In genomic region chr17:17909636-17910421, GRCm38 (mm10) we compare ENCODE assay signal across 8 mouse cellular contexts. TPM values are rescaled to one million over a fixed set of nuclear protein-coding genes. Genes with fewer than 3 reads are reported as not detected.
DNase-seq lines count a peak whose midpoint lies in the region; ATAC-seq lines count a peak whose summit lies in the region.

No protein-coding gene starts in this region.

- no peaks in the 10 kb centered on the region for H3K27me3 ChIP-seq in forebrain, embryonic 15.5 days
- peaks cover 27% of the 10 kb centered on the region for H3K27me3 ChIP-seq in liver, embryonic 13.5 days
- H3K27me3 ChIP-seq in stomach, embryonic 14.5 days (ENCODE audit: control insufficient read depth, insufficient read depth, low read length) = no peaks in the 10 kb centered on the region

- intact Hi-C loops in heart, postnatal 10 days (cut with DNase I) = no loop called here

- H3K4me1 ChIP-seq in forebrain, embryonic 15.5 days = 0 out of 2 replicates have a peak, but pooled peaks cover 9% of the 10 kb centered on the region
- H3K4me1 ChIP-seq in liver, embryonic 13.5 days (replicated peaks) = no peaks in the 10 kb centered on the region
- no peaks in the 10 kb centered on the region for H3K4me1 ChIP-seq in stomach, embryonic 14.5 days (ENCODE audit: control insufficient read depth, insufficient read depth, low read length)

- peak overlapping the region; percentile 63 for H3K9ac ChIP-seq in forebrain, embryonic 15.5 days (replicated peaks)
- H3K9ac ChIP-seq in liver, embryonic 13.5 days = 0 out of 2 replicates have a peak overlapping the region, but pooled peaks have one; percentile 2
- H3K9ac ChIP-seq in stomach, embryonic 14.5 days (replicated peaks; ENCODE audit: low read depth, low read length) = peak overlapping the region; percentile 36; the same call in 1 of the 2 replicates

- peak overlapping the region; percentile 57 for H3K4me3 ChIP-seq in forebrain, embryonic 15.5 days
- H3K4me3 ChIP-seq in liver, embryonic 13.5 days (replicated peaks) = peak overlapping the region; percentile 37
- peak overlapping the region; percentile 40 for H3K4me3 ChIP-seq in stomach, embryonic 14.5 days (ENCODE audit: low read depth, low read length)

- peak; percentile 84 for DNase-seq in CD4-positive, CD25-positive, alpha-beta regulatory T cell, adult 2 months (ENCODE audit: low read depth, low spot score)
- peak; percentile 78 to 86 for DNase-seq in cerebellum, adult 18-20 months
- DNase-seq in heart, postnatal 10 days = peak; percentile 79 to 82
- DNase-seq in kidney, postnatal 36 days = peak; percentile 81 to 82
- peak; percentile 4 for DNase-seq in liver, embryonic 13.5 days
- DNase-seq in naive thymus-derived CD4-positive, alpha-beta T cell, adult 2 months (ENCODE audit: low read depth) = peak; percentile 80

- no peaks in the 10 kb centered on the region for H3K36me3 ChIP-seq in forebrain, embryonic 15.5 days
- H3K36me3 ChIP-seq in liver, embryonic 13.5 days = no peaks in the 10 kb centered on the region
- no peaks in the 10 kb centered on the region for H3K36me3 ChIP-seq in stomach, embryonic 14.5 days (ENCODE audit: control insufficient read depth, insufficient read depth, low read length)

- peak overlapping the region; percentile 74 for H3K4me2 ChIP-seq in forebrain, embryonic 15.5 days (replicated peaks)
- H3K4me2 ChIP-seq in liver, embryonic 13.5 days = peak overlapping the region; percentile 52
- peak overlapping the region; percentile 74 for H3K4me2 ChIP-seq in stomach, embryonic 14.5 days (replicated peaks; ENCODE audit: low read depth, low read length)

- peak; percentile 99 for ATAC-seq in forebrain, embryonic 15.5 days (replicated peaks)
- ATAC-seq in liver, embryonic 13.5 days (ENCODE audit: low read depth) = peak; percentile 87
- ATAC-seq in stomach, embryonic 14.5 days (ENCODE audit: insufficient number of reproducible peaks, insufficient read depth, low FRiP score, low read depth) = peak; percentile 99

- peak overlapping the region; percentile 53; the same call in 1 of the 2 replicates for H3K27ac ChIP-seq in forebrain, embryonic 15.5 days (replicated peaks)
- no peak overlapping the region for H3K27ac ChIP-seq in liver, embryonic 13.5 days
- H3K27ac ChIP-seq in stomach, embryonic 14.5 days (ENCODE audit: low read length) = no peak overlapping the region; the same call in 1 of the 2 replicates

- no peaks in the 10 kb centered on the region for H3K9me3 ChIP-seq in forebrain, embryonic 15.5 days
- no peaks in the 10 kb centered on the region for H3K9me3 ChIP-seq in liver, embryonic 13.5 days (replicated peaks)
- H3K9me3 ChIP-seq in stomach, embryonic 14.5 days (ENCODE audit: control insufficient read depth, low read depth, low read length) = no peaks in the 10 kb centered on the region

- WGBS in forebrain, embryonic 15.5 days = 17% methylated on average over 51 of the region's 51 CpGs
- WGBS in liver, embryonic 13.5 days (ENCODE audit: insufficient replicate concordance) = 15% methylated on average over 51 of the region's 51 CpGs
- WGBS in stomach, embryonic 14.5 days = 16% methylated on average over 51 of the region's 51 CpGs

RNA-seq across cellular contexts. Expression of gene Fpr3, which starts 22.2 kb away (rescaled TPM):
- polyA plus RNA-seq in forebrain, embryonic 15.5 days (2015; fragmentation: Nextera tagmentation; extraction: Ambion mirVana) = not detected in 2 replicates
- not detected for total RNA-seq in heart, postnatal 10 days (2021)
- not detected in 2 replicates for polyA plus RNA-seq in liver, embryonic 13.5 days (2015; fragmentation: Nextera tagmentation; extraction: Ambion mirVana)
- polyA plus RNA-seq in stomach, embryonic 14.5 days (2014; fragmentation: Nextera tagmentation; extraction: Ambion mirVana) = not detected in 2 replicates

RNA-seq across cellular contexts. Expression of gene Fpr2, which starts 22.2 kb away (rescaled TPM):
- not detected in 2 replicates for polyA plus RNA-seq in forebrain, embryonic 15.5 days (2015; fragmentation: Nextera tagmentation; extraction: Ambion mirVana)
- total RNA-seq in heart, postnatal 10 days (2021) = under 1 TPM in 1 of 2 experiments, not detected in 1; 0.40 TPM
- 0.36 and 0.95 TPM in 2 replicates for polyA plus RNA-seq in liver, embryonic 13.5 days (2015; fragmentation: Nextera tagmentation; extraction: Ambion mirVana)
- 0.55 TPM in 1 of 2 replicates, not detected in the other for polyA plus RNA-seq in stomach, embryonic 14.5 days (2014; fragmentation: Nextera tagmentation; extraction: Ambion mirVana)

RNA-seq across cellular contexts. Expression of gene Fpr1, which starts 26.1 kb away (rescaled TPM):
- not detected in 2 replicates for polyA plus RNA-seq in forebrain, embryonic 15.5 days (2015; fragmentation: Nextera tagmentation; extraction: Ambion mirVana)
- total RNA-seq in heart, postnatal 10 days (2021) = under 1 TPM in 1 of 2 experiments, not detected in 1; 0.20 TPM
- 1.9 and 2.3 TPM in 2 replicates for polyA plus RNA-seq in liver, embryonic 13.5 days (2015; fragmentation: Nextera tagmentation; extraction: Ambion mirVana)
- 0.30 and 0.32 TPM in 2 replicates for polyA plus RNA-seq in stomach, embryonic 14.5 days (2014; fragmentation: Nextera tagmentation; extraction: Ambion mirVana)

RNA-seq across cellular contexts. Expression of gene Has1, which starts 54.8 kb away (rescaled TPM):
- 0.64 and 0.71 TPM in 2 replicates for polyA plus RNA-seq in forebrain, embryonic 15.5 days (2015; fragmentation: Nextera tagmentation; extraction: Ambion mirVana)
- total RNA-seq in heart, postnatal 10 days (2021) = under 1 TPM; 0.40 to 0.77 TPM
- polyA plus RNA-seq in liver, embryonic 13.5 days (2015; fragmentation: Nextera tagmentation; extraction: Ambion mirVana) = 0.05 TPM in 2 replicates
- 3.1 and 4.0 TPM in 2 replicates for polyA plus RNA-seq in stomach, embryonic 14.5 days (2014; fragmentation: Nextera tagmentation; extraction: Ambion mirVana)

Comparison
In these comparisons a context has a peak if more than half of its experiments do, and no peak if none do; other contexts are left out.
1. DNase-seq: peak in every context shown above with its lines; median percentile 84 in CD4-positive, CD25-positive, alpha-beta regulatory T cell, adult 2 months; 82 in cerebellum, adult 18-20 months; 82 in kidney, postnatal 36 days; 80 in heart, postnatal 10 days; 80 in naive thymus-derived CD4-positive, alpha-beta T cell, adult 2 months; 4 in liver, embryonic 13.5 days.
2. H3K9ac ChIP-seq: peak in every context shown above with its lines; median percentile 63 in forebrain, embryonic 15.5 days; 36 in stomach, embryonic 14.5 days; 2 in liver, embryonic 13.5 days.